ENCODE assay signal across 29 mouse cellular contexts in the genomic region with DNA sequence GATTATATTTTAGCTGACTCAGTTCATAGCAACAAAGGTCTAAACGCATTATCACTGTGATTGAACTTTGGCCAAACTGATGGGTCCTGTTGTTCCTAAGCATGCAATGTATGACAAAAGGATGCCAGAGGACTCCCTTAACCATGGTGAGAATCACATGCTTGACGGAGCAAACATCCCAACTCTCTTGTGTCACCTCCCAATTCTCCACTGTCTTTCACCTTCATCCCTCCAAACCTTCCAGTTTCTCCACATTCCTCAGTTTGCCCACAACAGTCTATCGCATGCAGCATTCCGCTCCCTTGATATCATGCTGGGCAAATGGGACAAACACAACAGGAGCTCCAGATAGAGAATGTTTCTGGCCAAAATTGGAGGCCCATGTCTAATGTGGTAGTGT. TPM values are rescaled to one million over a fixed set of nuclear protein-coding genes. Genes with fewer than 3 reads are reported as not detected.
DNase-seq lines count a peak whose midpoint lies in the region; ATAC-seq and TF ChIP-seq lines count a peak whose summit lies in the region.
"Had no signal": no experiment of that assay in that cellular context is flagged by ENCODE, and none has a peak within 500 bp of the region (broad histone marks: within the 10 kb centered on the region; RNA-seq: fewer than 3 reads in every experiment).

No protein-coding gene starts in this region.

- H3K9ac ChIP-seq in midbrain, embryonic 11.5 days (ENCODE audit: low read length): no peak overlapping the region
- no peak overlapping the region for H3K9ac ChIP-seq in midbrain, postnatal 0 days (replicated peaks; ENCODE audit: low read length, poor library complexity, severe bottlenecking)
- H3K9ac ChIP-seq: embryonic facial prominence, embryonic 13.5 days; embryonic facial prominence, embryonic 15.5 days; forebrain, embryonic 12.5 days had no signal

- no peak for ATAC-seq in midbrain, embryonic 11.5 days (ENCODE audit: low FRiP score)
- no peak for ATAC-seq in midbrain, postnatal 0 days (ENCODE audit: low FRiP score)
- ATAC-seq: activated CD4-positive, CD25-positive, alpha-beta regulatory T cell, adult 4 months; CD4-positive, CD25-positive, alpha-beta regulatory T cell, adult 4 months; forebrain, embryonic 14.5 days; forebrain, embryonic 16.5 days; Patski had no signal

- no peak overlapping the region for H3K27ac ChIP-seq in midbrain, embryonic 11.5 days (ENCODE audit: low read depth, low read length)
- H3K27ac ChIP-seq in midbrain, postnatal 0 days (ENCODE audit: low read depth, low read length): no peak overlapping the region
- H3K27ac ChIP-seq: embryonic facial prominence, embryonic 13.5 days; embryonic facial prominence, embryonic 15.5 days; forebrain, embryonic 10.5 days; forebrain, embryonic 12.5 days had no signal

- TF ChIP-seq CTCF in midbrain, postnatal 0 days (IDR thresholded peaks at IDR 0.05): no peak

- no peak overlapping the region for H3K4me2 ChIP-seq in midbrain, embryonic 11.5 days
- H3K4me2 ChIP-seq in midbrain, postnatal 0 days (ENCODE audit: low read depth, low read length, poor library complexity, severe bottlenecking): no peak overlapping the region
- H3K4me2 ChIP-seq: embryonic facial prominence, embryonic 13.5 days; embryonic facial prominence, embryonic 15.5 days; forebrain, embryonic 12.5 days had no signal

- 91% methylated on average over 4 of the region's 4 CpGs for WGBS in midbrain, embryonic 11.5 days
- 99% methylated on average over 4 of the region's 4 CpGs for WGBS in midbrain, postnatal 0 days

- H3K4me3 ChIP-seq in midbrain, embryonic 11.5 days (ENCODE audit: low read depth, low read length): no peak overlapping the region
- H3K4me3 ChIP-seq in midbrain, postnatal 0 days (ENCODE audit: low read depth, low read length): no peak overlapping the region
- H3K4me3 ChIP-seq: embryonic facial prominence, embryonic 13.5 days; embryonic facial prominence, embryonic 15.5 days; erythroblast, embryonic 14.5 days; forebrain, embryonic 10.5 days; forebrain, embryonic 12.5 days had no signal

- no peaks in the 10 kb centered on the region for H3K27me3 ChIP-seq in midbrain, embryonic 11.5 days (ENCODE audit: control insufficient read depth, insufficient read depth, low read length)
- H3K27me3 ChIP-seq in midbrain, postnatal 0 days (ENCODE audit: insufficient read depth, low read length): no peaks in the 10 kb centered on the region
- H3K27me3 ChIP-seq: CH12.LX; embryonic facial prominence, embryonic 13.5 days; embryonic facial prominence, embryonic 15.5 days; forebrain, embryonic 12.5 days; Patski had no signal

- H3K9me3 ChIP-seq in midbrain, embryonic 11.5 days (ENCODE audit: control insufficient read depth, low read length): no peaks in the 10 kb centered on the region
- no peaks in the 10 kb centered on the region for H3K9me3 ChIP-seq in midbrain, postnatal 0 days (ENCODE audit: low read length)
- H3K9me3 ChIP-seq: embryonic facial prominence, embryonic 13.5 days; embryonic facial prominence, embryonic 15.5 days; forebrain, embryonic 10.5 days; forebrain, embryonic 12.5 days had no signal

- no peaks in the 10 kb centered on the region for H3K4me1 ChIP-seq in midbrain, embryonic 11.5 days (ENCODE audit: control insufficient read depth, insufficient read depth, low read length)
- H3K4me1 ChIP-seq in midbrain, postnatal 0 days (ENCODE audit: insufficient read depth, low read length): no peaks in the 10 kb centered on the region
- H3K4me1 ChIP-seq: embryonic facial prominence, embryonic 13.5 days; embryonic facial prominence, embryonic 15.5 days; forebrain, embryonic 10.5 days; forebrain, embryonic 12.5 days had no signal

- DNase-seq in heart, adult 11 months: peak; percentile 2
- DNase-seq in heart, postnatal 14 days: no peak
- DNase-seq in midbrain, embryonic 11.5 days (ENCODE audit: low spot score, missing footprints): peak; percentile 37
- no peak for DNase-seq in midbrain, postnatal 0 days (ENCODE audit: low spot score)
- DNase-seq in R1 (ENCODE audit: low read depth, low spot score): peak; percentile 82
- no peak for DNase-seq in kidney, adult 18-20 months
- DNase-seq in spleen, postnatal 14 days (ENCODE audit: low spot score in 2 of 2): no peak
- DNase-seq: adrenal gland, adult 8-10 months; adrenal gland, postnatal 14 days; adrenal gland, postnatal 36 days; B cell, adult 2 months; cerebellum, adult 11-12 months; cerebellum, adult 2 months; cerebellum, adult 9-11 months; cerebellum, postnatal 14 days; cerebellum, postnatal 36 days; embryo, embryonic 11 days had no signal

- peaks cover 10% of the 10 kb centered on the region for H3K36me3 ChIP-seq in midbrain, embryonic 11.5 days (ENCODE audit: control insufficient read depth, insufficient read depth, low read length)
- peaks cover 26% of the 10 kb centered on the region; the same call in 1 of the 2 replicates for H3K36me3 ChIP-seq in midbrain, postnatal 0 days (ENCODE audit: insufficient read depth, low read length)

- intact Hi-C loops in heart, postnatal 14 days (cut with DNase I): no loop called here

RNA-seq across cellular contexts. Expression of gene Tars2, which starts 25.5 kb away (rescaled TPM):
- 10 to 100 TPM; 41.6 to 44.4 TPM for total RNA-seq in heart, postnatal 14 days (2021)
- polyA plus RNA-seq in midbrain, embryonic 11.5 days (2014; fragmentation: Nextera tagmentation; extraction: Ambion mirVana): 47.9 and 49.6 TPM in 2 replicates
- 34.7 and 39.8 TPM in 2 replicates for total RNA-seq in midbrain, postnatal 0 days (2014; rRNA removed)
- 40.8 and 45.0 TPM in 2 replicates for polyA plus RNA-seq in midbrain, postnatal 0 days (2015; fragmentation: Nextera tagmentation; extraction: Ambion mirVana)

RNA-seq across cellular contexts. Expression of gene Rprd2, which starts 33.2 kb away (rescaled TPM):
- total RNA-seq in heart, postnatal 14 days (2021): 10 to 100 TPM; 41.3 to 42.1 TPM
- polyA plus RNA-seq in midbrain, embryonic 11.5 days (2014; fragmentation: Nextera tagmentation; extraction: Ambion mirVana): 22.4 and 22.9 TPM in 2 replicates
- total RNA-seq in midbrain, postnatal 0 days (2014; rRNA removed): 28.8 and 30.6 TPM in 2 replicates
- 20.1 and 23.6 TPM in 2 replicates for polyA plus RNA-seq in midbrain, postnatal 0 days (2015; fragmentation: Nextera tagmentation; extraction: Ambion mirVana)

RNA-seq across cellular contexts. Expression of gene Ecm1, which starts 46.1 kb away (rescaled TPM):
- total RNA-seq in heart, postnatal 14 days (2021): 10 to 100 TPM; 46.0 to 59.8 TPM
- 15.4 and 18.0 TPM in 2 replicates for polyA plus RNA-seq in midbrain, embryonic 11.5 days (2014; fragmentation: Nextera tagmentation; extraction: Ambion mirVana)
- total RNA-seq in midbrain, postnatal 0 days (2014; rRNA removed): 6.2 and 9.9 TPM in 2 replicates
- 9.7 and 10.8 TPM in 2 replicates for polyA plus RNA-seq in midbrain, postnatal 0 days (2015; fragmentation: Nextera tagmentation; extraction: Ambion mirVana)
- total RNA-seq: common myeloid progenitor, adult 5-6 weeks had no signal

Comparison
In these comparisons a context has a peak if more than half of its experiments do, and no peak if none do; other contexts are left out.
1. DNase-seq: peak in heart, adult 11 months (single experiment), midbrain, embryonic 11.5 days (single experiment) and R1 (single experiment); none in heart, postnatal 14 days (0 of 2), midbrain, postnatal 0 days (single experiment), kidney, adult 18-20 months (single experiment) and spleen, postnatal 14 days (0 of 2).